Mouse (Mus musculus): ENCODE measurements around the gene Kndc1. TPM values are rescaled to one million over a fixed set of nuclear protein-coding genes. Genes with fewer than 3 reads are reported as not detected.
A peak's percentile ranks its signal among the peaks of the same experiment; 100 is the strongest.

Kndc1 gene
- polyA plus RNA-seq, 1 experiment from 2014 or later, result 0.05 TPM

DNA sequence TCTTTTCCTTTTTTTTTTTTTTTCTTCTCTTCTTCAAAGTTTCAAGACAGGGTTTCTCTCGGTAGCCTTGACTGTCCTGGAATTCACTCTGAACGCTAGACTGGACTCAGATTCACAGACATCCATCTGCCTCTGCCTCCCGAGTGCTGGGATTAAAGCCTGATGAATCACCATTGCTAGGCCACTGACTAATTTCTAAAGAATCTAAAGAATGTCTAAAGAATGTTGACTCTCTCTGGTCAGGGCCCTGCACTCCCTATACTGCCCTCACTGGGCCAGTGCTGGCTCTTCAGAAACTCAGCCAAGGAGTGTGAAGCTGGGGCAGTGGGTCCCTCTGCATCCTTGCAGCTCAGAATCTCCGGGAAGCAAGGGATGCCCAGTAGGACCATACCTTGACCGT, 81.0 kb downstream of the Kndc1 start:
- peaks cover 19% of the 10 kb centered on the region for H3K4me1 ChIP-seq
- 53% methylated on average over 5 of the region's 5 CpGs for WGBS (ENCODE audit: insufficient replicate concordance)
- H3K9ac ChIP-seq, result no peak overlapping the region
- no peaks in the 10 kb centered on the region for H3K36me3 ChIP-seq
- H3K9me3 ChIP-seq (replicated peaks), result no peaks in the 10 kb centered on the region
- ATAC-seq, result no peak
- no peak overlapping the region for H3K4me3 ChIP-seq
- no peak overlapping the region for H3K4me2 ChIP-seq
- H3K27me3 ChIP-seq (replicated peaks), result peaks cover 19% of the 10 kb centered on the region
- no peak overlapping the region for H3K27ac ChIP-seq

DNA sequence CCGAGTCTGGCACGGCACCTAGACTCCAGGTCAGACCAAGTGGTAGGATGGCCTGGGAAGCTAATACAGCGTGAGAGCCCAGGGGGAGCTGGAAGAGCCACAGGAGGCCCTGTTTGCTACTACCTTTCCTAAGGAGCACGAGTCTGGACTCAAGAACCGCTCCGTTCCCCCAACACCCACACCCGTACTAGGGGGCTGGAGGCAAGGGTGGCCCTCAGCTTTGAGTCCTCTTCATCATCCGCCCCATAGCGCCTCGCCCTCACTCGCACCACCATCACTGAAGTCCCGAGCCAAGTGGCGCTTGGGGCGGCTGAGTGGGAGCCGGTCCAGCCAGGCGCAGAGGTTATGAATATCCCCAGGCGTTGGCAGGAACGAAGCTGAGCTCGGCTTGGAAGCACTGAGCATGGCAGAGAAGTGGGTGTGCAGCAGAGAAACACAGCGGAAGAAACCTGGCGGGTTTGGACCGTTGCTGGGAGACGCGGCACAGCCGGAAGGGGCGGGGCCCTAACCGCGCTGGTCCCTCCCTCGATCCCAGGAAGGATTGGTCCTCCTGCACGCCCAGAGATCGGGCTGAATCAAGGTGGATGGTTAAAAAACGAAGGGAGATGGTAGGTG, 83.9 kb downstream of the Kndc1 start, which contains the start of gene 6430531B16Rik:
6430531B16Rik (minus strand) TSS at position 478 of the 615 bp plus-strand sequence.
- Histone ChIP-seq H3K36me3 (no peaks in the 10 kb centered on the region), H3K9me3 (replicated peaks) (no peaks in the 10 kb centered on the region), H3K4me2 (peak within 1 kb of the TSS; percentile 84), H3K27me3 (replicated peaks) (peaks cover 19% of the 10 kb centered on the region), H3K27ac (no peak within 1 kb of the TSS), H3K4me1 (peaks cover 19% of the 10 kb centered on the region), H3K4me3 (peak within 1 kb of the TSS; percentile 60), H3K9ac (no peak within 1 kb of the TSS)
- ATAC-seq, result peak; percentile 75
- WGBS (ENCODE audit: insufficient replicate concordance), result 6% methylated on average over 32 of the region's 32 CpGs

DNA sequence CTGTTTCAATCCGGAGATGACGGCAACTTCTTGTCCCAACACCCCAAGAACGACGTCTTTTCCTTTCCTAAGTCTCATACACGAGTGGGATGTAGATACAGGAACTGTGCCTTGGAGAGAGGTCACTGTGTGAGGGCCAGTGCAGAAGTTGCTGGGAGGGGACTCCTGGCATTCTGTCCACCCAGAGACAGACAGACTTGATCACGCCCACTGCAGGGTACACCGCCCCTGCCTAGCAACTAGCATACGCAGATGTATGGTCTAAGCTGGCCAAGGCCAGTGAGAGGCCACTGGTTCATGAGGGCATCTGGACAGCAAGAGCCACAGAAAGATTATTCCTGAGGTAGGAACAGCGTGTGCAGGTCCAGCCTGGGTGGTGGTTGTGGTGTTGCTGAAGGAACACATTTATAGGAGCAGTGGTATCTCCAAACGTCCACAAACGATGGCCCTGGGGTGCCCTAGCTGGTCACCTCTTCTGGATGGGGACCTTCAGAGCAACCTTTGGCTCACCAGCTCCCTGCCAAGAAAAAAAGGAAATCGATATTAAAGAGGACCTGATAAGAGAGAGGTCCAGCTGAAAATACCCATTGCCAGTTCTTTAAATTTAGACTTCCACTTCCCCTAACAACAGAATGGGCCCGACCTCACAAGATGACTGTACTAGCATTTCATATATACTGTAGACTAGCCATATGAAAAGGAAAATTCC, 84.7 kb downstream of the Kndc1 start:
- H3K27ac ChIP-seq, result no peak overlapping the region
- peak overlapping the region; percentile 84 for H3K4me2 ChIP-seq
- no peaks in the 10 kb centered on the region for H3K9me3 ChIP-seq (replicated peaks)
- ATAC-seq, result peak; percentile 51; the same call in 1 of the 2 replicates
- WGBS (ENCODE audit: insufficient replicate concordance), result 28% methylated on average over 13 of the region's 13 CpGs
- no peaks in the 10 kb centered on the region for H3K36me3 ChIP-seq
- no peak overlapping the region for H3K9ac ChIP-seq
- H3K4me3 ChIP-seq, result peak overlapping the region; percentile 60
- peaks cover 19% of the 10 kb centered on the region for H3K4me1 ChIP-seq
- H3K27me3 ChIP-seq (replicated peaks), result peaks cover 19% of the 10 kb centered on the region

DNA sequence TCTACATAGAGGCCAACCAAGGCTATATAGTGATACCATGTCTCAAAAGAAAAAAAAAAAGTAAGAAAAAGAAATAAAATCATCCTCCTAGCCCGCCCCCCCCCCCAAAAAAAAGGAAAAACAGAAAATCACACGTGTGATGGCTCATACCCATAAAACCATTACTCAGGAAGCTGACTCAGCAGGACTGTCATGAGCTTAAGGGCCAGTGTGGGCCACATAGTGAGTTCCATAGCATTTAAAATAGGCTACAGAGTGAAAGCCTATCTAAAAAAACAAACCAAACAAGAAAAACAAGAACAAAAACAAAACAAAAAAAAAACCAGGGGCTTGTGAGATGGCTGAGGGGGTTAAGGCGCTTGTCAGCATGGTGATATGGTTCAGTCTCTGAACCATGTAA, 86.3 kb downstream of the Kndc1 start:
- Histone ChIP-seq H3K4me3 (no peak overlapping the region), H3K9ac (no peak overlapping the region), H3K4me2 (no peak overlapping the region), H3K9me3 (replicated peaks) (no peaks in the 10 kb centered on the region), H3K36me3 (no peaks in the 10 kb centered on the region), H3K4me1 (peaks cover 19% of the 10 kb centered on the region), H3K27me3 (replicated peaks) (peaks cover 13% of the 10 kb centered on the region), H3K27ac (no peak overlapping the region)
- 39% methylated on average over 3 of the region's 3 CpGs for WGBS (ENCODE audit: insufficient replicate concordance)
- ATAC-seq, result no peak

DNA sequence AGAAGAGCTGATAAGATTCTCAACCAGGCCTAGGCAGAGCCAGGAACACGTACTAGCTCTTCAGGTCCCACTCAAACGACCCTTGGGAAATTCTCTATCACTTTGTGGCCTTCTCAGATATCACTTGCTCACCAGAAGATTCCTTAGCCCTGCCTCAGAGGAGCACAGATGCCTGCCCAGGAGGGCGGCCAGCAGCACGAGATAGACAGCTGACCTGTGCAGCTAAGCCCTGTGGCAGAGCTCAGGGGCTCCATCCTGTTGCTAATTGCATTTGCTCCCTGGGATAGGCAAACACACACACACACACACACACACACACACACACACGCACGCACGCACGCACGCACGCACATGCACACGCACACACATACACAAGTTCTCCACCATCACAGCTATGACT, 87.6 kb downstream of the Kndc1 start:
- H3K9me3 ChIP-seq (replicated peaks), result no peaks in the 10 kb centered on the region
- no peak overlapping the region for H3K4me2 ChIP-seq
- no peaks in the 10 kb centered on the region for H3K36me3 ChIP-seq
- H3K9ac ChIP-seq, result no peak overlapping the region
- ATAC-seq, result no peak
- 70% methylated on average over 11 of the region's 11 CpGs for WGBS (ENCODE audit: insufficient replicate concordance)
- peaks cover 13% of the 10 kb centered on the region; the same call in 1 of the 2 replicates for H3K27me3 ChIP-seq (replicated peaks)
- H3K27ac ChIP-seq, result no peak overlapping the region
- no peak overlapping the region for H3K4me3 ChIP-seq
- H3K4me1 ChIP-seq, result peaks cover 19% of the 10 kb centered on the region

DNA sequence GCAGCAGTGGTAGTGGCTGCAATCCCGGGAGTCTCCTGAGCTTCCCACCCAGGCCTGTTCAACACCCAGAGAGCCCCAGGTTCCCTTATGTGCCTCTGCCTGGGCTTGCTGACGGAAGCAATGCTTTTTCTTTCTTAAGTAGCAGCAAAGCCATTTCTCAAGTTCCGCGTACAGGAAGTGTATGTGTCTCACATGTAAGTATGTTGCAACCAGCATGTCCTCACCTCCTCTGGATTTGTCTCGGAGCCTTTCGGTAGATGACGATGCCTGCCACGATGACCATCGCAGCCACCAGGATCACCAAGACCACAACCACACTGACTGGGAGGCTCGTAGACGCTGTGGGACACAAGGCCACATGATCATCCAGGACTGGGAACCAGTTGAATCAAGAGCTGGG, 90.0 kb downstream of the Kndc1 start:
- Histone ChIP-seq H3K9ac (no peak overlapping the region), H3K4me1 (peaks cover 4% of the 10 kb centered on the region; the same call in 1 of the 2 replicates), H3K4me3 (no peak overlapping the region), H3K9me3 (replicated peaks) (no peaks in the 10 kb centered on the region), H3K27ac (no peak overlapping the region), H3K36me3 (no peaks in the 10 kb centered on the region), H3K4me2 (no peak overlapping the region), H3K27me3 (replicated peaks) (peaks cover 4% of the 10 kb centered on the region; the same call in 1 of the 2 replicates)
- ATAC-seq, result no peak
- 80% methylated on average over 11 of the region's 11 CpGs for WGBS (ENCODE audit: insufficient replicate concordance)

DNA sequence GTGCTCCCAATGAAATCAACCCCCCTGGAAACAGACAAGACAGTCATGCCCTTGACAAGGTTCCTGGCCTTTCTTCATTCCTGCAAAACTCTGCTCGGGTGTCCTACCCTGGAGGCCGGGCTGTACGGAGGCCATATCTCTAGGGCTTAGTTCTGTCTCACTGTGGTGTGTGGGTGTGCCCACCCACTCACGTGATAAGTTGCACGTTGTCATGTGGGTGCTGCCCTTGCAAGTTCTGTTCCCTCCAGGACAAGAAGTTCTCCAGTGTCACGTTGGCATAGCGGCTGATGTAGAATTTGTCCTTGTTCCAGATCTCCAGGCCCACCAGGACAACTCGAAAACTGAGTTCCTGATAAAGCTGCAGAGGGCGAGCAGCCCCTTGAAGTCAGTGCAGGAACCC, 93.8 kb downstream of the Kndc1 start:
- Histone ChIP-seq H3K27ac (no peak overlapping the region), H3K4me2 (no peak overlapping the region), H3K4me1 (no peaks in the 10 kb centered on the region), H3K9ac (no peak overlapping the region), H3K4me3 (no peak overlapping the region), H3K9me3 (replicated peaks) (no peaks in the 10 kb centered on the region), H3K36me3 (no peaks in the 10 kb centered on the region), H3K27me3 (replicated peaks) (no peaks in the 10 kb centered on the region)
- WGBS (ENCODE audit: insufficient replicate concordance), result 58% methylated on average over 9 of the region's 9 CpGs
- no peak for ATAC-seq

DNA sequence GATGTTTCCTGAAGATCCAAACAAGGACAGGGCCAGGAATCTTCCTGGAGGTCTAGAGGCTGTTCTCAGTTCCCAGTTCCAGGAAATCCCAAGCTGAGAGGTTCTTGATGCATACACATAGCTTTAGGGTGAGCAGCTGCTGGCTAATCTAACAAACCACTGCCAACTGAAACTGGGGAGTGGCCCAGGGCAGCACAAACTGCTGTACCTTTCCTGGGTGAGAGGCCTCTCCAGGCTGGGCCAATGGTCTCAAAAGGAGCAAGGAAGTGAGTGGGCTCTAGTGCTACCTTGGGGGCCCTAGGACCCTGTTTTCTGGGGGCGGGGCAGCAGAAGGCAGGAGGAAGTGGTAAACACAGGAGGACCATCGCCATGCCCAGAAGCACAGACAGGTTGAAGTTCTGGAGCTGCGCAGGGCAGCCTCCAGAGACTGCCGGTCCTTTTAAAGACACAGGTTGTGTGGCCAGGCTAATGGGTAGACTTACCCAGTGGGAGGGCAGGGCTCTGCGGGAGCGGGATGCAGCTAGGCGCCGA, 96.4 kb downstream of the Kndc1 start:
- WGBS (ENCODE audit: insufficient replicate concordance), result 52% methylated on average over 8 of the region's 8 CpGs
- Histone ChIP-seq H3K4me2 (no peak overlapping the region), H3K9me3 (replicated peaks) (no peaks in the 10 kb centered on the region), H3K4me1 (no peaks in the 10 kb centered on the region), H3K36me3 (peaks cover 12% of the 10 kb centered on the region), H3K9ac (no peak overlapping the region), H3K27ac (no peak overlapping the region), H3K4me3 (no peak overlapping the region), H3K27me3 (replicated peaks) (no peaks in the 10 kb centered on the region)
- ATAC-seq, result no peak

MicroRNAs encoded within 50 kb of the gene (microRNA counts, 519-probe panel; counts per million panel counts)
- 582 counts per million, percentile 70 among the panel's probes with 10 or more counts for microRNA mmu-miR-202-3p
- microRNA mmu-miR-202-5p, result 582 counts per million, percentile 70 among the panel's probes with 10 or more counts

Small RNA genes within 50 kb of the gene (microRNA-seq; reads per million reads assigned to microRNA genes)
- gene Mir202 (not detected), gene Mir7062 (not detected), gene mmu-mir-7686 (not detected)

Other genes starting within 250 kb of the Kndc1 start
- gene Cfap46, start 210.9 kb upstream of the Kndc1 start, polyA plus RNA-seq (2016; fragmentation: Nextera tagmentation; extraction: Ambion mirVana), result not detected in 2 replicates
- gene Adgra1, start 60.5 kb upstream of the Kndc1 start, polyA plus RNA-seq (2016; fragmentation: Nextera tagmentation; extraction: Ambion mirVana), result 0.20 and 0.28 TPM in 2 replicates
- gene Utf1, start 49.1 kb downstream of the Kndc1 start, polyA plus RNA-seq (2016; fragmentation: Nextera tagmentation; extraction: Ambion mirVana), result not detected in 2 replicates
- not detected in 2 replicates for gene 6430531B16Rik, start 84.1 kb downstream of the Kndc1 start, polyA plus RNA-seq (2016; fragmentation: Nextera tagmentation; extraction: Ambion mirVana)
- 0.61 and 0.83 TPM in 2 replicates for gene Adam8, start 97.9 kb downstream of the Kndc1 start, polyA plus RNA-seq (2016; fragmentation: Nextera tagmentation; extraction: Ambion mirVana)
- gene Zfp511, start 141.7 kb downstream of the Kndc1 start, polyA plus RNA-seq (2016; fragmentation: Nextera tagmentation; extraction: Ambion mirVana), result 28.7 and 29.6 TPM in 2 replicates
- 36.6 and 38.3 TPM in 2 replicates for gene Tubgcp2, start 142.0 kb downstream of the Kndc1 start, polyA plus RNA-seq (2016; fragmentation: Nextera tagmentation; extraction: Ambion mirVana)
- not detected in 2 replicates for gene Msx3, start 154.4 kb downstream of the Kndc1 start, polyA plus RNA-seq (2016; fragmentation: Nextera tagmentation; extraction: Ambion mirVana)
- gene Caly, start 187.9 kb downstream of the Kndc1 start, polyA plus RNA-seq (2016; fragmentation: Nextera tagmentation; extraction: Ambion mirVana), result 0.33 and 0.38 TPM in 2 replicates
- not detected in 2 replicates for gene Prap1, start 198.7 kb downstream of the Kndc1 start, polyA plus RNA-seq (2016; fragmentation: Nextera tagmentation; extraction: Ambion mirVana)
- gene Fuom, start 207.7 kb downstream of the Kndc1 start, polyA plus RNA-seq (2016; fragmentation: Nextera tagmentation; extraction: Ambion mirVana), result 7.4 and 7.6 TPM in 2 replicates
- gene Paox, start 221.1 kb downstream of the Kndc1 start, polyA plus RNA-seq (2016; fragmentation: Nextera tagmentation; extraction: Ambion mirVana), result 11.0 and 11.5 TPM in 2 replicates
- 78.4 and 78.7 TPM in 2 replicates for gene Echs1, start 221.8 kb downstream of the Kndc1 start, polyA plus RNA-seq (2016; fragmentation: Nextera tagmentation; extraction: Ambion mirVana)
- 25.4 and 25.6 TPM in 2 replicates for gene Mtg1, start 242.9 kb downstream of the Kndc1 start, polyA plus RNA-seq (2016; fragmentation: Nextera tagmentation; extraction: Ambion mirVana)

All from liver, embryonic 12.5 days (tissue).